Comparison of ENCODE assay signal across 10 mouse cellular contexts in the genomic region with DNA sequence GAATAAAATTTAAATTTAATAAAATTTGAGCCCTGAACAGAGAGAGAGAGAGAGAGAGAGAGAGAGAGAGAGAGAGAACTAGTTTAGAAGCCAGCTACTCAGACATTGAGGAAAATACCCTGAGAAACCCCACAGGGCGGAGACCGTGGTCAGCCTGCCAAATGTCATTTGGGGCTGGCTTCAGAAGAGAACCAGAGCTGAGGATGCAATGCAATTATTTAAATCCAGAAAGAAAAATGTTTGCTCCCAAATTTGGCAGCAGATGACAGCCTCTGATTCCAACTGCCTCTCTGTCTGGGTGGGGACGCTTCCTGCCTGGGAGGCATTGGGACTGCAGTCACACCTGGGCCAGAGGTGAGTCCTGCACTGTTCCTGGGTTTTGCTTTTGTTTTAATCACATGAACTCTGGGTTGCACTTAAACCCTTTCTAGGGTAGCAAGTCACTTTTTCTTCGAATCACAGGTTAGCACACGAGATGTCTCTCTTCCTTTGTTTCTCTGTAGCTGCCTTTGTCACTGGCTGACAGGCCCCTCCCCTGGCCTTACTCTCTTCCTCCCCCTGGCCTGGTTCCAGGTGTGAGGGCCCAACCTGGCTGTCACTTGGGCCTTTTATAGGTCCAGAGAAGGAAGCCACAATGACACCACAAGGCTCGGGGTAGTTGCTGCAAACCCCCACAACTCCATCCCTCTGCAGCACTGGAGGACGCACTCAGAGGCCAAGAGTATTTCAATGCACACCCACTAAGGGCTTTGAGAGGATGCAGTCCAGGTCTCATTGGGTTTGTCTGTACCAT. TPM values are rescaled to one million over a fixed set of nuclear protein-coding genes. Genes with fewer than 3 reads are reported as not detected.
DNase-seq lines count a peak whose midpoint lies in the region; ATAC-seq and TF ChIP-seq lines count a peak whose summit lies in the region.
"Had no signal": no experiment of that assay in that cellular context is flagged by ENCODE, and none has a peak within 500 bp of the region (broad histone marks: within the 10 kb centered on the region; RNA-seq: fewer than 3 reads in every experiment).

No protein-coding gene starts in this region.

- 75% methylated on average over 7 of the region's 7 CpGs for WGBS in hindbrain, embryonic 10.5 days
- 66% methylated on average over 7 of the region's 7 CpGs for WGBS in hindbrain, embryonic 14.5 days
- 42% methylated on average over 7 of the region's 7 CpGs for WGBS in cerebellum, adult 2 months
- 66% methylated on average over 7 of the region's 7 CpGs for WGBS in hindbrain, embryonic 16.5 days
- WGBS in liver, postnatal 0 days (ENCODE audit: insufficient replicate concordance) = 58% methylated on average over 7 of the region's 7 CpGs

- no peaks in the 10 kb centered on the region for H3K27me3 ChIP-seq in hindbrain, embryonic 10.5 days (ENCODE audit: insufficient read depth, poor library complexity, severe bottlenecking)
- H3K27me3 ChIP-seq in hindbrain, embryonic 14.5 days (ENCODE audit: control insufficient read depth, insufficient read depth, low read length) = no peaks in the 10 kb centered on the region
- no peaks in the 10 kb centered on the region for H3K27me3 ChIP-seq in cerebellum, adult 2 months (ENCODE audit: control insufficient read depth, insufficient read depth, low read length)
- H3K27me3 ChIP-seq in hindbrain, embryonic 16.5 days (replicated peaks; ENCODE audit: control insufficient read depth, insufficient read depth, low read length) = no peaks in the 10 kb centered on the region
- 0 out of 2 replicates have a peak, but pooled peaks cover 3% of the 10 kb centered on the region for H3K27me3 ChIP-seq in liver, postnatal 0 days (ENCODE audit: insufficient read depth, low read length)

- peaks cover 28% of the 10 kb centered on the region for H3K36me3 ChIP-seq in hindbrain, embryonic 10.5 days
- H3K36me3 ChIP-seq in hindbrain, embryonic 14.5 days (replicated peaks; ENCODE audit: control insufficient read depth, insufficient read depth) = no peaks in the 10 kb centered on the region
- H3K36me3 ChIP-seq in hindbrain, embryonic 16.5 days (ENCODE audit: control insufficient read depth, insufficient read depth, low read length) = no peaks in the 10 kb centered on the region
- no peaks in the 10 kb centered on the region for H3K36me3 ChIP-seq in liver, postnatal 0 days (replicated peaks; ENCODE audit: insufficient read depth, low read length)

- H3K4me1 ChIP-seq in hindbrain, embryonic 10.5 days (replicated peaks) = peaks cover 70% of the 10 kb centered on the region
- H3K4me1 ChIP-seq in hindbrain, embryonic 14.5 days (replicated peaks; ENCODE audit: control insufficient read depth, insufficient read depth, low read length) = peaks cover 42% of the 10 kb centered on the region
- H3K4me1 ChIP-seq in cerebellum, adult 2 months (ENCODE audit: control insufficient read depth, insufficient read depth, low read length) = peaks cover 19% of the 10 kb centered on the region
- H3K4me1 ChIP-seq in hindbrain, embryonic 16.5 days (ENCODE audit: control insufficient read depth, insufficient read depth, low read depth, low read length) = peaks cover 15% of the 10 kb centered on the region
- H3K4me1 ChIP-seq in liver, postnatal 0 days (ENCODE audit: insufficient read depth) = no peaks in the 10 kb centered on the region

- no peak overlapping the region for H3K4me3 ChIP-seq in hindbrain, embryonic 10.5 days
- no peak overlapping the region for H3K4me3 ChIP-seq in hindbrain, embryonic 14.5 days (replicated peaks; ENCODE audit: low read length)
- no peak overlapping the region for H3K4me3 ChIP-seq in cerebellum, adult 2 months (replicated peaks; ENCODE audit: insufficient read depth, low read depth, low read length)
- no peak overlapping the region for H3K4me3 ChIP-seq in hindbrain, embryonic 16.5 days (ENCODE audit: low read length)
- no peak overlapping the region for H3K4me3 ChIP-seq in liver, postnatal 0 days (ENCODE audit: low read depth, low read length)

- no peak for ATAC-seq in hindbrain, embryonic 14.5 days (ENCODE audit: low FRiP score)
- ATAC-seq in hindbrain, embryonic 16.5 days = 0 out of 2 replicates have a peak, but pooled peaks have one; percentile 11
- no peak for ATAC-seq in megakaryocyte, adult 5-6 weeks (ENCODE audit: poor library complexity, severe bottlenecking)
- no peak for ATAC-seq in liver, postnatal 0 days
- ATAC-seq: inflammation-experienced regulatory T-cells, adult 6 months had no signal

- DNase-seq in hindbrain, embryonic 10.5 days (ENCODE audit: low spot score) = no peak
- DNase-seq in hindbrain, embryonic 14.5 days (ENCODE audit: low spot score) = no peak
- peak; percentile 87 for DNase-seq in MN1 (ENCODE audit: low spot score)
- DNase-seq in cerebellum, adult 2 months = peak; percentile 55 to 71
- no peak for DNase-seq in liver, postnatal 0 days
- no peak for DNase-seq in layer of hippocampus, adult 18-20 months (ENCODE audit: low spot score in 2 of 2)
- DNase-seq: lung, postnatal 4 days had no signal

- TF ChIP-seq POLR2A in cerebellum, adult 2 months (IDR thresholded peaks at IDR 0.05; ENCODE audit: borderline replicate concordance, insufficient read depth, low read length) = no peak

- H3K9me3 ChIP-seq in hindbrain, embryonic 10.5 days = no peaks in the 10 kb centered on the region
- no peaks in the 10 kb centered on the region for H3K9me3 ChIP-seq in hindbrain, embryonic 14.5 days (ENCODE audit: control insufficient read depth, low read length)
- H3K9me3 ChIP-seq in hindbrain, embryonic 16.5 days (ENCODE audit: control insufficient read depth, low read length) = no peaks in the 10 kb centered on the region
- H3K9me3 ChIP-seq in liver, postnatal 0 days (ENCODE audit: low read length) = no peaks in the 10 kb centered on the region

- no peak overlapping the region for H3K4me2 ChIP-seq in hindbrain, embryonic 14.5 days (replicated peaks)
- H3K4me2 ChIP-seq in hindbrain, embryonic 16.5 days (ENCODE audit: low read length) = no peak overlapping the region
- no peak overlapping the region for H3K4me2 ChIP-seq in liver, postnatal 0 days (ENCODE audit: low read depth, low read length)

- TF ChIP-seq EP300 in liver, postnatal 0 days (IDR thresholded peaks at IDR 0.05; ENCODE audit: low read depth) = no peak

- no peak for TF ChIP-seq CTCF in cerebellum, adult 2 months (IDR thresholded peaks at IDR 0.05; ENCODE audit: borderline replicate concordance, insufficient read depth, low read depth, low read length)
- TF ChIP-seq CTCF in liver, postnatal 0 days (IDR thresholded peaks at IDR 0.05; ENCODE audit: low read depth) = no peak

- H3K27ac ChIP-seq in hindbrain, embryonic 10.5 days = peak overlapping the region; percentile 60; the same call in 1 of the 2 replicates
- H3K27ac ChIP-seq in hindbrain, embryonic 14.5 days = no peak overlapping the region
- no peak overlapping the region for H3K27ac ChIP-seq in cerebellum, adult 2 months (ENCODE audit: insufficient read depth, low read length)
- H3K27ac ChIP-seq in hindbrain, embryonic 16.5 days (ENCODE audit: low read depth, low read length) = 0 out of 2 replicates have a peak overlapping the region, but pooled peaks have one; percentile 36
- H3K27ac ChIP-seq in liver, postnatal 0 days (ENCODE audit: low read depth) = no peak overlapping the region

- H3K9ac ChIP-seq in hindbrain, embryonic 14.5 days = no peak overlapping the region
- H3K9ac ChIP-seq in hindbrain, embryonic 16.5 days (ENCODE audit: low read depth, low read length) = no peak overlapping the region
- H3K9ac ChIP-seq in liver, postnatal 0 days (replicated peaks) = no peak overlapping the region

RNA-seq across cellular contexts. Expression of gene Zfp423, which starts 33.1 kb away (rescaled TPM):
- 32.8 and 41.3 TPM in 2 replicates for polyA plus RNA-seq in hindbrain, embryonic 10.5 days (2016; fragmentation: Nextera tagmentation; extraction: Ambion mirVana)
- 42.3 and 45.6 TPM in 2 replicates for polyA plus RNA-seq in hindbrain, embryonic 14.5 days (2014; fragmentation: Nextera tagmentation; extraction: Ambion mirVana)
- 38.1 and 40.1 TPM in 2 replicates for polyA plus RNA-seq in cerebellum, adult 2 months (2012; rRNA removed)
- 21.6 and 26.4 TPM in 2 replicates for polyA plus RNA-seq in hindbrain, embryonic 16.5 days (2015; fragmentation: Nextera tagmentation; extraction: Ambion mirVana)
- 0.18 TPM in 1 of 2 replicates, not detected in the other for total RNA-seq in megakaryocyte, adult 5-6 weeks (2015)
- total RNA-seq in megakaryocyte, adult 5-6 weeks (2017) = not detected in 2 replicates
- polyA plus RNA-seq in liver, postnatal 0 days (2015; fragmentation: Nextera tagmentation; extraction: Ambion mirVana) = 0.31 and 0.36 TPM in 2 replicates
- 10 to 100 TPM; 37.0 to 42.7 TPM for total RNA-seq in layer of hippocampus, adult 18-20 months (2021)

Comparison
In these comparisons a context has a peak if more than half of its experiments do, and no peak if none do; other contexts are left out.
1. H3K27ac ChIP-seq: peak in hindbrain, embryonic 10.5 days (single experiment) and hindbrain, embryonic 16.5 days (single experiment); none in hindbrain, embryonic 14.5 days (single experiment), cerebellum, adult 2 months (single experiment) and liver, postnatal 0 days (single experiment).
2. DNase-seq: peak in MN1 (single experiment) and cerebellum, adult 2 months (2 of 2); none in hindbrain, embryonic 10.5 days (single experiment), hindbrain, embryonic 14.5 days (single experiment), liver, postnatal 0 days (single experiment) and layer of hippocampus, adult 18-20 months (0 of 2).
3. RNA of gene Zfp423, which starts 33.1 kb away (polyA plus RNA-seq): 42.3 to 45.6 TPM in hindbrain, embryonic 14.5 days, 32.8 to 41.3 TPM in hindbrain, embryonic 10.5 days, 38.1 to 40.1 TPM in cerebellum, adult 2 months and 21.6 to 26.4 TPM in hindbrain, embryonic 16.5 days; 0.31 to 0.36 TPM in liver, postnatal 0 days; every median in the first group is over 10 times any median in the second.